Mouse (Mus musculus) hindbrain, embryonic 10.5 days (tissue): ENCODE results near the gene Hoxa9. TPM values are rescaled to one million over a fixed set of nuclear protein-coding genes. Genes with fewer than 3 reads are reported as not detected.

Source experiments
- DNase-seq: peaks from one replicate; pipeline ENCODE4 v3.0.0-alpha.2; 2017; ENCODE audit warnings: low spot score
- H3K27ac ChIP-seq: fragments of 300-500 bp; sonication (generic); 2 replicates; pipeline ENCODE4 v1.5.1; 2016; ENCODE audit warnings: mild to moderate bottlenecking, moderate library complexity
- H3K27me3 ChIP-seq: fragments of 300-500 bp; sonication (generic); 2 replicates; pipeline ENCODE4 v1.6.1; 2016; ENCODE audit warnings: mild to moderate bottlenecking; ENCODE audit not compliant: poor library complexity, insufficient read depth, severe bottlenecking
- H3K36me3 ChIP-seq: fragments of 300-500 bp; sonication (generic); 2 replicates; pipeline ENCODE4 v1.6.1; 2016; ENCODE audit warnings: mild to moderate bottlenecking, moderate library complexity
- H3K4me1 ChIP-seq: fragments of 300-500 bp; sonication (generic); replicated peaks from 2 replicates; pipeline ENCODE4 v1.6.1; 2016; ENCODE audit warnings: mild to moderate bottlenecking
- H3K4me3 ChIP-seq: fragments of 300-500 bp; sonication (generic); 2 replicates; pipeline ENCODE4 v1.5.1; 2016; ENCODE audit warnings: mild to moderate bottlenecking, moderate library complexity
- H3K9me3 ChIP-seq: fragments of 300-500 bp; sonication (generic); 2 replicates; pipeline ENCODE4 v1.6.1; 2016; ENCODE audit warnings: mild to moderate bottlenecking, moderate library complexity
- WGBS: fragments of 180-500 bp; shearing (Covaris S2); methylation state at CpG from one replicate; pipeline ENCODE4 v1.1.7; 2016; 5-methylcytosine and 5-hydroxymethylcytosine counted together
- polyA plus RNA-seq: library from polyadenylated mRNA; unstranded; fragments of >200 nt; fragmentation: Nextera tagmentation; extraction: Ambion mirVana; gene quantifications from 2 replicates; pipeline ENCODE4 v1.2.1, GENCODE M21; 2016

Gene Hoxa9
- polyA plus RNA-seq, 1 experiment from 2014 or later, result not detected

GRCm38 (mm10) chr6:52266666-52266985 lies 35.7 kb upstream of the Hoxa9 start:
- no peaks in the 10 kb centered on the region for H3K36me3 ChIP-seq
- no peak for DNase-seq
- no peak overlapping the region for H3K4me3 ChIP-seq
- no peak overlapping the region for H3K27ac ChIP-seq
- H3K9me3 ChIP-seq, result no peaks in the 10 kb centered on the region
- WGBS, result under 1% methylated on average over 9 of the region's 9 CpGs
- peaks cover 100% of the 10 kb centered on the region for H3K27me3 ChIP-seq
- H3K4me1 ChIP-seq, result no peaks in the 10 kb centered on the region

GRCm38 (mm10) chr6:52265913-52266665 lies 35.2 kb upstream of the Hoxa9 start:
- Histone ChIP-seq H3K4me3 (no peak overlapping the region), H3K4me1 (peaks cover 2% of the 10 kb centered on the region), H3K27ac (no peak overlapping the region), H3K27me3 (peaks cover 100% of the 10 kb centered on the region), H3K36me3 (no peaks in the 10 kb centered on the region), H3K9me3 (no peaks in the 10 kb centered on the region)
- DNase-seq, result peak; percentile 58
- 1% methylated on average over 19 of the region's 19 CpGs for WGBS

- peak; percentile 56 for DNase-seq
- no peak overlapping the region for H3K4me3 ChIP-seq
- H3K27me3 ChIP-seq, result peaks cover 100% of the 10 kb centered on the region
- no peak overlapping the region for H3K27ac ChIP-seq
- H3K36me3 ChIP-seq, result no peaks in the 10 kb centered on the region
- under 1% methylated on average over 18 of the region's 18 CpGs for WGBS
- H3K9me3 ChIP-seq, result no peaks in the 10 kb centered on the region
- peaks cover 8% of the 10 kb centered on the region for H3K4me1 ChIP-seq
Observed at GRCm38 (mm10) chr6:52265306-52265912, 34.5 kb upstream of the Hoxa9 start.

DNA sequence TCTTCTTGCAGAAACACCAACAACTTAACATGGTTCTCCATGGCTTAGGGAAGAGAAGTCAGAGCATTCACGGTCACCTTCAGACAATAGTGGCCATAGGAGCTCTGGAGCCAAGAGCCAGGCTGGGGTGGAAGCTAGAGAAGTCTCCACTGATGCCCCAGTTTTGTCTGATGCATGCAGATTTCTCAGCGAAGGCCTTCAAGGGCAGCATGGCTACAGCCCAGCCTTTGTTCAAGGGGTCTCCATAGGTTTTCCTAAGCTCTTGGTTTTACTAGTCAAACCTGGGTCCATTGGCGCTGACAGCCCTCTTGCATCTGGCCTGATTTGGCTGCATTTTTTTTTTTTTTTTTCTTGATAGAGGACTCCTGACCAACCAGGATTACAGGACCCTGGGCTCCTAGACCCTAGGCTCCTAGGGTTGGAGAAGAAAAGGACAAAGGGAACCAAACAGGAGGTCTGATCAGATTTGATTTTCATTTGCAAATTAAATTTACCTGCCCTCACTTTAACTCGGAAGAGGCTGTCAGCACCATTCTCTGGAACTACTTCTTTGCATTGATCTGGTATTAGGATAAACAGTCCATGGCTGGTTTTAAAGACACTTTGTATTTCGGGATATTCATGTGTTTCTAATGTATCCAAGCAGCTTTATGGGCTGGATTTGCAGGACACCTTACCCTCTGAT lies 33.4 kb upstream of the Hoxa9 start:
- Histone ChIP-seq H3K36me3 (no peaks in the 10 kb centered on the region), H3K4me3 (no peak overlapping the region), H3K4me1 (peaks cover 15% of the 10 kb centered on the region), H3K27me3 (peaks cover 100% of the 10 kb centered on the region), H3K9me3 (no peaks in the 10 kb centered on the region), H3K27ac (no peak overlapping the region)
- DNase-seq, result peak; percentile 41
- WGBS, result 2% methylated on average over 5 of the region's 5 CpGs

DNA sequence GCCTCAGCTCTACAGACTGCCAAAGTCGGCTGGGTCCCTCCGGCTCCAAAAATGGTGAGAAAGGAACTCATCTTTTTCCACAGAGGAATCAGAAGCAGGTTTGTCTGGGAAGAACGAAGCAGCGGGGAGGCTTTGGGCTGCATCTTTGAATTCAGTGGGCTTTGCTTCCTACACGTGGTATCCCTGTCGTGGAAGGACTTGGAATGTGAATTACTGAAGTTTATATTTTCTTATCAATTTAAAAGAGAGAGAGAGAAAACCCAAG lies 32.4 kb upstream of the Hoxa9 start:
- peaks cover 100% of the 10 kb centered on the region for H3K27me3 ChIP-seq
- peaks cover 15% of the 10 kb centered on the region for H3K4me1 ChIP-seq
- H3K9me3 ChIP-seq, result no peaks in the 10 kb centered on the region
- H3K27ac ChIP-seq, result no peak overlapping the region
- no peaks in the 10 kb centered on the region for H3K36me3 ChIP-seq
- DNase-seq, result no peak
- WGBS, result 2% methylated on average over 6 of the region's 6 CpGs
- no peak overlapping the region for H3K4me3 ChIP-seq

- Histone ChIP-seq H3K4me1 (peaks cover 15% of the 10 kb centered on the region), H3K9me3 (no peaks in the 10 kb centered on the region), H3K36me3 (no peaks in the 10 kb centered on the region), H3K27me3 (peaks cover 100% of the 10 kb centered on the region), H3K4me3 (no peak overlapping the region), H3K27ac (no peak overlapping the region)
- WGBS, result 2% methylated on average over 24 of the region's 24 CpGs
- peak; percentile 60 for DNase-seq
Observed at GRCm38 (mm10) chr6:52262463-52263320, 31.8 kb upstream of the Hoxa9 start.

DNA sequence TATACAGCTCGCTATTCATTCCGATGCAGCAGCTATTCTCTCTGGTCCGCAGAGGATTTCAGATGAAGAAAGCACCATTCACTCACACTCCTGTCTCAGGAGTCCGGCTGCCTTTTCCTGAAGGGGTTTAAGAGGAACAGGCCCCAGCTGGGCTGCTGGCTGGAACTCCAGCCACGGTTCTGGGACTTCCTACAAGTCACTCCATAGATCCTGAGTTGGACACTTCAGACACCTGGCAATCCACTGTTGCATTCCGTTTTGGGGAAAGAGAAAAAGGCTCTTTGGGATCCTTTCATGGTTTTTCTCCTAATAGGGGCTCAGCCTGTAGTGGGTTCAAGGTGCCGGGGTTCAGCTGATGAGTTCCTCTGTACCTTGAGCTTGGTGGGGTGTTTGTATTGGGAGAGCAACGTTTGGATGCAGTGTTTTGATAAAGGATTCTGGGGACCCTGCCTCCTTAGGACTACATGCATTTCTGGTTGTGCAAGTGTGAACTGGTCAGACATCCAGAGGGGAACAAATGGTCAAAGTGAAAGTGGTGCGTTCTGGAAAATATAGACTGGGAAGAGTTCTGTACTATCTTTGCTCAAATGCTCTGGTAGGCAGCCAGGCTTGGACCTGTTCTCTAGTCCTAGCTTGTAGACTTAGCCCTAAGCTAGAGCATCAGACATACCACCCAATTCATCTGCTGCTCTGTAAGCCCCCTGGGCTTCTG lies 31.0 kb upstream of the Hoxa9 start:
- DNase-seq, result peak; percentile 43
- H3K4me1 ChIP-seq, result peaks cover 15% of the 10 kb centered on the region
- no peak overlapping the region for H3K27ac ChIP-seq
- H3K27me3 ChIP-seq, result peaks cover 100% of the 10 kb centered on the region
- no peak overlapping the region for H3K4me3 ChIP-seq
- H3K36me3 ChIP-seq, result no peaks in the 10 kb centered on the region
- WGBS, result 3% methylated on average over 9 of the region's 9 CpGs
- no peaks in the 10 kb centered on the region for H3K9me3 ChIP-seq

DNA sequence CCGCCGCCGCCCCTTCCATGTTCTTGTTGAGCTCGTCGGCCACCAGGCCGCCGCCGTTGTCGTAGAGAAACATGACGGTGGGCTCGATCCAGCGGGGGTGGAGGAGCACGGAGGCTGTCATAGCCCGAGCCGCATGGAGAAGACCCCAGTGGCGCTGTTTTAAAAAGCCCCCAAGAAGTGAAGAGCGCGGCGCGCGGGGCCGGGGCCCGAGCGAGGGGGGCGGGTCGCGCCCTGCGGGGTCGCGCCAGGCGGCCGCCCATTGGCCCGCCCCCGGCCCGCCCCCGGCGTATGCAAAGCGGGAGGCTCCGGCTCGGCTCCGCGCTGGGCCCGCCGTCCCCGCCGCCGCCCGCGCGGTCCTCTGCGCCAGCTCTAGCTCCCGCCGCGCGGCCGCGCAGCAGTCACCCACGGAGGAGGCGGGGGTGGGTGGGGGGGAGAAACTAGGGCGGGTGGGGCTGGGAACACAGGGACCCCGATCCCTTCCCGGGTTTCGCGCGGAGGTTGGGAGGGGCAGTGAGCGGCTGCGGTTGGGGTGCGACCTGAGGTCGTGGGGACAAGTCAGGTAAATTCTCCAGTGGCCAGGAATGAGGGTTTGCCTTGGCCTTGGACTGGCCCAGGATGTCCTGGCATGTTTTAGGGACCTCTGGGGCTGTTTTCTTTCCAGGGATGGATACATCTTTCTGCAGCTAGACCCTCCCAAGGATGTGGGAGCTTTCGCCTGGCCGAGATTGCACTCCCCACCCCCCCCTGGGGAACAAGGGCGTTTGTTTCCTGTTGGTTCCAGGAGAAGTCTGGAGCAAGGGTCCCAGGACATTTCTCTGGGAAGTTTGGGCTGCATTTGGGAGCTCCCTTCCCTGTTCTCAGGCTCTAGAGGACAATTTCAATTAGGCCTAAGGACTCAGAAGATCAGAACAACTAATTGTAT lies 30.0 kb upstream of the Hoxa9 start, which contains the start of gene Hoxa13:
Hoxa13 (minus strand) TSS at position 227 of the 922 bp plus-strand sequence.
- peak; percentile 70 for DNase-seq
- under 1% methylated on average over 37 of the region's 72 CpGs for WGBS

GRCm38 (mm10) chr6:52259811-52260261 lies 28.9 kb upstream of the Hoxa9 start:
- Histone ChIP-seq H3K27ac (no peak overlapping the region), H3K27me3 (peaks cover 100% of the 10 kb centered on the region), H3K36me3 (no peaks in the 10 kb centered on the region), H3K9me3 (no peaks in the 10 kb centered on the region), H3K4me3 (peak overlapping the region; percentile 29), H3K4me1 (peaks cover 15% of the 10 kb centered on the region)
- under 1% methylated on average over 39 of the region's 39 CpGs for WGBS
- peak; percentile 61 for DNase-seq

More for the DNA sequence above, 30.0 kb upstream of the Hoxa9 start, which contains the start of gene Hoxa13:
- Histone ChIP-seq H3K27ac (no peak within 1 kb of the TSS), H3K27me3 (peaks cover 100% of the 10 kb centered on the region), H3K4me3 (peak within 1 kb of the TSS; percentile 45), H3K9me3 (no peaks in the 10 kb centered on the region), H3K4me1 (peaks cover 15% of the 10 kb centered on the region), H3K36me3 (no peaks in the 10 kb centered on the region)

DNA sequence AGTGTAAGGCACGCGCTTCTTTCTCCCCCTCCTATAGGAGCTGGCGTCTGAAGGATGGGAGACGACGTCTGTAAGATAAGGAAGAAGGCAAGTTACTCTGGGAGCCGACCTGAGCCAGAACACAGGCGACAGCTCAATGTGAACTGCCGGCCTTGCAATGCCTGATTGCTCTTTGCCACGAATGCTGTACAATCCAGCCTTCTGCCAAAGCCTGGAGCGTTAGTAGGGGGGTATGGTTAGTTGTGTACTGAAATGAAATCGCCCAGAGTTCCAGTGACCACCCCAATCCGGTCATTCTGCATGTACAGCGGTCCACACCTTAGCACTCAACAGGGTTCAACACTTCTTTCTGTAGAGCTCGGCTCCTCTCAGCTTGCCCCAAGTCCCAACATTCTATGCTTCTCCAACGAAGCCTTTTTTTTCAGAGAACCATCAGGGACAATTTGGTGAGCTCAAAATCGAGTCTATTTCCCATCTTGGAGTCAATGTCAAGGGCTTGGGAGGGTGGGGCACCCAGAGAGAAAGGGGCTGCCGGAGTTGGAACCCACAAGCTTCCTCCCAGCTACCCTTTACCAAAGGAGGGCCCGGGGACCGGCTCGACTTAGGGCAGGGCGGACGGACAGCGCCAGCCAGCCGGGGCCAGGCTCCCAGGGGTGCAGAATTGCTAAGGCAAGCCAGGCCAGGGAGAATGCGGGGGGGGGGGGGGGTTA lies 28.3 kb upstream of the Hoxa9 start:
- peaks cover 100% of the 10 kb centered on the region for H3K27me3 ChIP-seq
- H3K9me3 ChIP-seq, result no peaks in the 10 kb centered on the region
- no peak overlapping the region for H3K4me3 ChIP-seq
- H3K4me1 ChIP-seq, result peaks cover 15% of the 10 kb centered on the region
- H3K27ac ChIP-seq, result no peak overlapping the region
- WGBS, result 1% methylated on average over 25 of the region's 25 CpGs
- H3K36me3 ChIP-seq, result no peaks in the 10 kb centered on the region
- DNase-seq, result peak; percentile 61

DNA sequence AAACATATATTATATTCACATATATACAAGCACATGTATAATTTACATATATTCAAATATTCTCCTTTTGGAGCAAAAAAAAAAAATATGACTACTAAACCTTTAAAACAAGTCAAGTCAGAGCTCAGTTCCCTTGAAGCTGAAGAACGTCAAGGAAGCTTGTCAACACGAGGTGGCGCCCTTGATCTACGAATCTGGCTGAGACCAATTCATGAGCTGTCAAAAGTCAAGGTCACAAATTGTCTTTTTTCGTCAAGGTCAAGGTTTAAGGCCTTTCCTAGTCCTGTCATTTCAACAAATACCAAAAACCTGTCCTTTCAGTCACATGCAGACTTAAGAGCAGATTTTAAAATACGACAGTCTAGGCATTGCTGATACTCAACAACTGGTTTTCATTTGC lies 26.1 kb upstream of the Hoxa9 start:
- Histone ChIP-seq H3K4me1 (peaks cover 19% of the 10 kb centered on the region), H3K9me3 (no peaks in the 10 kb centered on the region), H3K36me3 (no peaks in the 10 kb centered on the region), H3K27me3 (peaks cover 100% of the 10 kb centered on the region), H3K4me3 (no peak overlapping the region), H3K27ac (no peak overlapping the region)
- DNase-seq, result peak; percentile 80
- WGBS, result under 1% methylated on average over 6 of the region's 6 CpGs
